Mouse (Mus musculus): ENCODE data around the gene Usp5.

Usp5 gene

GRCm38 (mm10) chr6:124810566-124811402 lies 18.5 kb downstream of the Usp5 start:
- peak in 1 of 2 experiments; percentile 38 for DNase-seq

GRCm38 (mm10) chr6:124809775-124810538 lies 19.3 kb downstream of the Usp5 start:
- DNase-seq: peak in 1 of 2 experiments; percentile 47

- peak; percentile 87 to 92 for DNase-seq
These were observed 20.1 kb downstream of the Usp5 start for GRCm38 (mm10) chr6:124809052-124809774.

- DNase-seq: peak; percentile 81 to 92
These were observed 20.8 kb downstream of the Usp5 start, which contains the start of gene Spsb2 for GRCm38 (mm10) chr6:124808358-124809012. Gene Spsb2 (plus strand): TSS chr6:124808661.

- DNase-seq: no peak
These were observed 21.3 kb downstream of the Usp5 start for GRCm38 (mm10) chr6:124807986-124808357.

- no peak for DNase-seq
These were observed 21.9 kb downstream of the Usp5 start for GRCm38 (mm10) chr6:124807366-124807765.

GRCm38 (mm10) chr6:124806446-124807140 lies 22.7 kb downstream of the Usp5 start:
- no peak for DNase-seq

- DNase-seq: peak; percentile 99
These were observed 23.7 kb downstream of the Usp5 start for GRCm38 (mm10) chr6:124805341-124806321.

GRCm38 (mm10) chr6:124804341-124804740 lies 24.9 kb downstream of the Usp5 start:
- DNase-seq: peak in 1 of 2 experiments; percentile 6

- DNase-seq: peak in 1 of 2 experiments; percentile 16
These were observed 25.6 kb downstream of the Usp5 start for GRCm38 (mm10) chr6:124803691-124804090.

GRCm38 (mm10) chr6:124803061-124803460 lies 26.2 kb downstream of the Usp5 start:
- DNase-seq: peak in 1 of 2 experiments; percentile 4

- peak in 1 of 2 experiments; percentile 32 for DNase-seq
These were observed 26.9 kb downstream of the Usp5 start for GRCm38 (mm10) chr6:124802400-124802799.

- no peak for DNase-seq
These were observed 33.1 kb downstream of the Usp5 start for GRCm38 (mm10) chr6:124796200-124796599.

- DNase-seq: peak; percentile 49 to 53
These were observed 33.5 kb downstream of the Usp5 start for GRCm38 (mm10) chr6:124795781-124796180.

GRCm38 (mm10) chr6:124791911-124792310 lies 37.4 kb downstream of the Usp5 start:
- peak in 1 of 2 experiments; percentile 40 for DNase-seq

GRCm38 (mm10) chr6:124790121-124790520 lies 39.2 kb downstream of the Usp5 start:
- DNase-seq: no peak

GRCm38 (mm10) chr6:124789519-124789918 lies 39.8 kb downstream of the Usp5 start:
- peak in 1 of 2 experiments; percentile 43 for DNase-seq

GRCm38 (mm10) chr6:124787722-124788121 lies 41.6 kb downstream of the Usp5 start:
- no peak for DNase-seq

GRCm38 (mm10) chr6:124786756-124787420 lies 42.4 kb downstream of the Usp5 start:
- DNase-seq: peak; percentile 39 to 70

- DNase-seq: peak; percentile 56 to 65
These were observed 46.8 kb downstream of the Usp5 start for GRCm38 (mm10) chr6:124782436-124782835.
